8 mouse cellular contexts compared by ENCODE assay signal in the genomic region with DNA sequence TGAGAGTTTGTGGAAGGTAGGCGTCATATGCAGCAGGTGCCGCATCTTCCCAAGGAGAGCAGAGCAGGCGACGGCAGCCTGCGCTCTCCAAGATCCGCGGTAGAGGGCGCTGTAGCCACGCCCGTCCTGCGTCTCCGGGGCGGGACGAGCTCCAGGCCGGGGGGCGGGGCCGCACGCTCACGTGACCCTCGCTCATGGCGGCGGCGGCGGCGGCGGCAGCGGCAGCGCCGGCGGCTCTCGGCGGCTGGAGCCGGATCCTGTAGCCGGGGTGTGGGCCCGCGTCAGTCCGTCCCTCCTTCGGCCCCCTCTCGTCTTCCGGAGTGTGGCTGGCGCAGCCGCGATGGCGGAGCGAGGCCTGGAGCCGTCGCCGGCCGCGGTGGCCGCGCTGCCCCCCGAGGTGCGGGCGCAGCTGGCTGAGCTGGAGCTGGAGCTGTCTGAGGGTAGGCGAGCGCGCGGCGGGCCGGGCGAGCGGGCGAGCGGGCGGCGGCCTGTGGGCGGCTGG. TPM values are rescaled to one million over a fixed set of nuclear protein-coding genes. Genes with fewer than 3 reads are reported as not detected.
A peak's percentile ranks its signal among the peaks of the same experiment; 100 is the strongest.
DNase-seq lines count a peak whose midpoint lies in the region; ATAC-seq lines count a peak whose summit lies in the region.

Dip2b (plus strand) TSS at position 195 of the 502 bp plus-strand sequence.

- DNase-seq in adrenal gland, adult 8-10 months: peak; percentile 86
- peak; percentile 90 for DNase-seq in embryo, embryonic 11.5 days (ENCODE audit: low read depth, low spot score)
- DNase-seq in gastrocnemius, postnatal 36 days: peak; percentile 93
- DNase-seq in left cerebral cortex, postnatal 25 days (ENCODE audit: low spot score in 2 of 2): peak; percentile 95 to 97
- peak; percentile 94 for DNase-seq in mesoderm, embryonic 11.5 days (ENCODE audit: low read depth, low spot score)
- peak; percentile 95 for DNase-seq in right cerebral cortex, postnatal 25 days
- DNase-seq in urinary bladder, postnatal 4 days (ENCODE audit: low spot score in 2 of 2): peak; percentile 92 to 97

- under 1% methylated on average over 63 of the region's 68 CpGs for WGBS in intestine, embryonic 15.5 days

- H3K36me3 ChIP-seq in intestine, embryonic 15.5 days: no peaks in the 10 kb centered on the region

- no peaks in the 10 kb centered on the region for H3K9me3 ChIP-seq in intestine, embryonic 15.5 days

- H3K4me3 ChIP-seq in intestine, embryonic 15.5 days (replicated peaks): peak within 1 kb of the TSS; percentile 97

- peak within 1 kb of the TSS; percentile 98 for H3K9ac ChIP-seq in intestine, embryonic 15.5 days

- H3K27ac ChIP-seq in intestine, embryonic 15.5 days: peak within 1 kb of the TSS; percentile 94

- peaks cover 22% of the 10 kb centered on the region for H3K4me1 ChIP-seq in intestine, embryonic 15.5 days (replicated peaks)

- H3K4me2 ChIP-seq in intestine, embryonic 15.5 days (replicated peaks): peak within 1 kb of the TSS; percentile 78

- no peaks in the 10 kb centered on the region for H3K27me3 ChIP-seq in intestine, embryonic 15.5 days (replicated peaks)

- ATAC-seq in intestine, embryonic 15.5 days: peak; percentile 90

- intact Hi-C loops in gastrocnemius, postnatal 36 days (cut with DNase I): loop anchor here (1.0 kb wide), 1 partner anchor 88 kb away; no protein-coding TSS in a partner anchor
- intact Hi-C loops in left cerebral cortex, postnatal 25 days (cut with DNase I): loop anchor here (1.0 to 5.0 kb wide), 2 partner anchors 88 to 189 kb away; partner anchors contain the start of gene Atf1

RNA-seq across cellular contexts. Expression of gene Dip2b, which starts in this region (rescaled TPM):
- total RNA-seq in adrenal gland, adult 8-10 months (2022): 10 to 100 TPM; 16.5 to 22.5 (median 20.2) TPM
- total RNA-seq in gastrocnemius, postnatal 36 days (2021): 1 to 10 TPM; 6.2 to 7.3 TPM
- polyA plus RNA-seq in intestine, embryonic 15.5 days (2015; fragmentation: Nextera tagmentation; extraction: Ambion mirVana): 7.6 and 8.1 TPM in 2 replicates
- 10 to 100 TPM; 64.0 to 67.9 TPM for total RNA-seq in left cerebral cortex, postnatal 25 days (2021)

Comparison
In these comparisons a context has a peak if more than half of its experiments do, and no peak if none do; other contexts are left out.
1. Peak in every context shown above with its lines: DNase-seq, ATAC-seq, H3K4me3 ChIP-seq and H3K27ac ChIP-seq.